Mouse (Mus musculus) small intestine, adult 2 months (tissue): ENCODE data around the gene Slc6a9. TPM values are rescaled to one million over a fixed set of nuclear protein-coding genes. Genes with fewer than 3 reads are reported as not detected.
A peak's percentile ranks its signal among the peaks of the same experiment; 100 is the strongest.

Source experiments
- H3K27ac ChIP-seq: fragments of 200-500 bp; 2 replicates; pipeline ENCODE4 v1.5.1; 2012; ENCODE audit warnings: low read depth, low read length, control low read depth, inconsistent platforms; ENCODE audit not compliant: insufficient read depth
- H3K27me3 ChIP-seq: fragments of 200-500 bp; 2 replicates; pipeline ENCODE4 v1.6.1; 2012; ENCODE audit warnings: mild to moderate bottlenecking, moderate library complexity, low read length, inconsistent platforms; ENCODE audit not compliant: control insufficient read depth, insufficient read depth
- H3K36me3 ChIP-seq: fragments of 200-500 bp; 2 replicates; pipeline ENCODE4 v1.6.1; 2012; ENCODE audit warnings: mild to moderate bottlenecking, low read length, control low read depth, inconsistent platforms; ENCODE audit not compliant: control insufficient read depth, insufficient read depth
- H3K4me1 ChIP-seq: fragments of 200-500 bp; 2 replicates; pipeline ENCODE4 v1.6.1; 2012; ENCODE audit warnings: low read length, inconsistent platforms, mixed read lengths; ENCODE audit not compliant: control insufficient read depth, insufficient read depth, insufficient read length
- H3K4me3 ChIP-seq: fragments of 200-500 bp; 2 replicates; pipeline ENCODE4 v1.5.1; 2012; ENCODE audit warnings: low read depth, mild to moderate bottlenecking, control low read depth, inconsistent platforms, low read length, moderate library complexity
- CTCF ChIP-seq: fragments of 200-500 bp; IDR thresholded peaks from 2 replicates; pipeline ENCODE4 v1.5.1; 2012; ENCODE audit warnings: low read depth, mild to moderate bottlenecking, control low read depth, inconsistent platforms, low read length, moderate library complexity, mixed read lengths; ENCODE audit not compliant: insufficient replicate concordance, insufficient read length; ENCODE audit errors: extremely low read depth
- POLR2A ChIP-seq: fragments of 200-500 bp; IDR thresholded peaks from 2 replicates; pipeline ENCODE4 v1.6.1; 2012; ENCODE audit warnings: low read depth, mild to moderate bottlenecking, control low read depth, inconsistent platforms, low read length, moderate library complexity
- WGBS: fragments of 180-500 bp; shearing (Covaris S2); methylation state at CpG from one replicate; pipeline ENCODE4 v1.1.7; 2018; 5-methylcytosine and 5-hydroxymethylcytosine counted together
- polyA plus RNA-seq: library from polyadenylated mRNA; depleted of rRNA; stranded (reverse); fragments of >200 nt; gene quantifications from 2 replicates; pipeline ENCODE4 v1.2.3, GENCODE M21; 2012

The Slc6a9 gene
- polyA plus RNA-seq, 1 experiment = 42.8 TPM

DNA sequence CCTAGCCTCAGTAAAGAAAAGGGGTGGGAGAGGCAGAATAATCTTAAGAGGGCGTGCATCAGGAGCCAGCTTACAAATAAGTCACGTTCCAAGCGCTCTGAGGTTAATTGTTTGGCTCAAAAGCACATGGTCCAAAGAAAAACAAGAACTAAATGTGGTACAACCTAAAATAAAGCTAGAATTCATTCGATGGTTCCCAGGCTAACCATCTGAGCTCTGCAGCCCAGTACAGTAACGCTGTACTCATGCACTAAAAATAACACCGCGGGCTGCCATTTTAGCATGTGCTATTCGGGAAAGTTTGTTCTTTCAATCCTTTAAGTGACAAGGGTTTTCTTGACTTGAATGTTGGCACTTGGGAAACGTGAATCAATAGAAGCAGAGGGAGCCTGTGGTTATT, 26.3 kb downstream of the Slc6a9 start:
- H3K27me3 ChIP-seq = no peaks in the 10 kb centered on the region
- H3K4me3 ChIP-seq = no peak overlapping the region
- peaks cover 10% of the 10 kb centered on the region for H3K4me1 ChIP-seq
- H3K27ac ChIP-seq = no peak overlapping the region
- H3K36me3 ChIP-seq = no peaks in the 10 kb centered on the region; the same call in 1 of the 2 replicates
- TF ChIP-seq POLR2A (no peak), CTCF (no peak)
- 83% methylated on average over 9 of the region's 9 CpGs for WGBS

DNA sequence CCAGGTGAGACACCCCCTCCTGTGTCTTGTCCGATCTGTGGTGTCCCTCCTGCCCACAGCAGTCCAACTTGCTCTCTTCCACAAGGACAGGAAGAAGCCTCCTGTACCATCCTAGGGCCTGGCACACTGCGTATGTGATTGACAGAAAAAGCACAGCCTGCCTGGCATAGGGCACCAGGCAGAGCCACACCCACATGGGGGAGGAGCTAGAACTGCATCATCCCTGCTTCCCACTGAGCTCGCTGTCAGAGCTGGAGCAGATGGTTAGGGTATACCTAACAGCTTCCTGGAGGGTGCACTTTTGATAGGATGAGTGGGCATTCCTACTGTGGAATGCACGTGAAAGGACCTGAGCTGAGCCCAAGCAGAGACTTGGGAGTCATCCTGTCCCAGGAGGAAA, 28.5 kb downstream of the Slc6a9 start:
- Histone ChIP-seq H3K4me3 (no peak overlapping the region), H3K36me3 (no peaks in the 10 kb centered on the region), H3K27me3 (no peaks in the 10 kb centered on the region), H3K4me1 (peaks cover 19% of the 10 kb centered on the region), H3K27ac (no peak overlapping the region)
- WGBS = 56% methylated on average over 4 of the region's 4 CpGs
- TF ChIP-seq POLR2A (no peak), CTCF (no peak)

DNA sequence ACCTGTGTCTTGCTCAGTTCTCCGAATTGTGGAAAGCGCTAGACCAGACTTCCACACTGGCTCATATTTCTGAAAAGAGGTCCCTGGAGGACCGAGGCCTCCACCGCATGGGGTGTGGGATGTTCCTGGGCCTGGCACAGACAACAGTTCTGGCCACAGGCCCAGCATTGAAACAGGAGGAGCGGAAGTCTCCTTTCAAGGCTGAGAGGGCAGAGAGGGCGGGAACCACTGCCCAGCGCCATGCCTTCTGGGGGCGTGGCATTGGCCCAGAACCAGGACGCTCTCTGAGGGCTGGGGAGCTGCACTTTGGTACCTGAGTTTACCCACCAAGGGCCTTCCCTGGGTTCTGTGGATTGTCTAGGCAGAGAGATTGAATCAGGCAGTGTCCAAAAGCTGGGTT, 31.8 kb downstream of the Slc6a9 start:
- no peak overlapping the region for H3K4me3 ChIP-seq
- 26% methylated on average over 9 of the region's 9 CpGs for WGBS
- H3K36me3 ChIP-seq = no peaks in the 10 kb centered on the region
- TF ChIP-seq CTCF (no peak), POLR2A (no peak)
- no peak overlapping the region for H3K27ac ChIP-seq
- H3K27me3 ChIP-seq = no peaks in the 10 kb centered on the region
- peaks cover 9% of the 10 kb centered on the region for H3K4me1 ChIP-seq

DNA sequence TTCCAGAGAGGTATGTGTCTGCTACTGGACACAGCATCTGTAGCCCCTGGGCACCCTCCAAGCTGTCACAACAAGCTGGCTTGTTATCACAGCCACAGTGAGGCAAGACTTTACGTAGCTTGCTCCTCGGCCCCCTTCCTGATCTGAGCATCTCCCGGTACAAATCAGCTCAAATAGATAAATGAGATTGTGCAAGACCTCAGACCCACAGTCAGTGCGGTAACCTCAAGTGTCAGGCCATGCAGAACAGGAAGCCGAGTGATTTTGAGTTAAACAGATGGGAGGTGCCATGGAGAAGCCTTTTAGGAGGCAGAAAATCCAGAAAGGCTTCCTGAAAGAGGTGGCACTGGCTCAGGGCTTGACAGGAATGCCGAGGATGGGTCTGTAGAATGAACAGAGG, 32.7 kb downstream of the Slc6a9 start:
- Histone ChIP-seq H3K27me3 (no peaks in the 10 kb centered on the region), H3K4me3 (no peak overlapping the region), H3K4me1 (peaks cover 9% of the 10 kb centered on the region), H3K27ac (no peak overlapping the region), H3K36me3 (no peaks in the 10 kb centered on the region)
- TF ChIP-seq POLR2A = no peak
- WGBS = 77% methylated on average over 6 of the region's 6 CpGs

DNA sequence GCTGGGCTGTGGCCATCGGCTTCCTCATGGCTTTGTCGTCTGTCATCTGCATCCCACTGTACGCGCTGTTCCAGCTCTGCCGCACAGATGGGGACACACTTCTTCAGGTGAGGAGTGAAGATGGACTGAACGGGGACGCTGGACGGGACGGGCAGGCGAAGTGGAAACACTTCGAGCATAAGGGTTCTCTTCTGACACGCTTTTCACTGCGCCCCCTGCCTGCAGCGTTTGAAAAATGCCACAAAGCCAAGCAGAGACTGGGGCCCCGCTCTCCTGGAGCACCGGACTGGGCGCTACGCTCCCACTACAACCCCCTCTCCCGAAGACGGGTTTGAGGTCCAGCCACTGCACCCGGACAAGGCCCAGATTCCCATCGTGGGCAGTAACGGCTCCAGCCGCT, 33.5 kb downstream of the Slc6a9 start:
- no peaks in the 10 kb centered on the region for H3K27me3 ChIP-seq
- peaks cover 12% of the 10 kb centered on the region for H3K4me1 ChIP-seq
- WGBS = 34% methylated on average over 24 of the region's 24 CpGs
- TF ChIP-seq CTCF (peak; percentile 52; the same call in 1 of the 2 replicates), POLR2A (no peak)
- no peak overlapping the region for H3K27ac ChIP-seq
- no peak overlapping the region for H3K4me3 ChIP-seq
- no peaks in the 10 kb centered on the region for H3K36me3 ChIP-seq

DNA sequence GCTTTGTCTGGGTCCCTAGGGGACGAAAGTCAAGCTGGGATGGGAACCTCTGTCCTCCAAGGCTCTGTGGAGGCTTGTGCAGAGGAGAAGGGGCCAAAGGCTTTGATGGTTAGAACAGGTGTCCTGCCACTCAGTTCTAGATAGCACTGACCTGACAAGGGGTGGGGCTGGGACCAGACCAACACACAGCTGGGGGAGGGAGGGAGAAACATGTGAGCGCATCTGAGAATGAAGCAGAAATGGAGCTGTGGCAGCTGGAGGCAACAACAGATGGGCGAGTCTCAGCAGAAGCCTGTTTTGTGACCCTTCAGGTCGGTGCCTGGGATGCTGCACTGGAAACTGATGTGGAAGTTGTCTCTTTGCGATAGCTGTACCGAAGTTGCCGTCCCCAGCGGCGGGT, 35.0 kb downstream of the Slc6a9 start:
- TF ChIP-seq CTCF = no peak
- no peak for TF ChIP-seq POLR2A
- H3K36me3 ChIP-seq = no peaks in the 10 kb centered on the region
- H3K27ac ChIP-seq = no peak overlapping the region
- 77% methylated on average over 9 of the region's 9 CpGs for WGBS
- H3K4me1 ChIP-seq = peaks cover 12% of the 10 kb centered on the region
- no peaks in the 10 kb centered on the region for H3K27me3 ChIP-seq
- no peak overlapping the region for H3K4me3 ChIP-seq

DNA sequence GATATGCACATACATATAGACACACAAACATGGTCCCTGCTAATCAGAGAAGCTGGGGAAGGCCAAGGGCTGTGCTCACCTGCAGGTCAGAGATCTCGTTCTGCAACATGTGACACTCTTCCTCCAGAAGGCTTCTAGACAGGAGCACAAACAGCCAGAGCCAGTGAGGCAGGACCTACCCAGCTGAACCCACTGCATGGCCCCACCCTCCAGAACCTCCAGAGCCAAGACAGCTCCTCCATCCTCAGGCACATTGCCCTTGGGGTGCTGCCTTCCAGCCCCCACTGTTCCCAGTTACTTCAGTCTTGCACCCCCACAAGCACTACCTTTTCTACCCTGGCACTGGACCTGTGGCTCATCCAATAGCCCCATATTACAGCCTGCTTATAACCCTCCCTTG, 36.1 kb downstream of the Slc6a9 start:
- Histone ChIP-seq H3K27ac (no peak overlapping the region), H3K27me3 (no peaks in the 10 kb centered on the region), H3K4me3 (no peak overlapping the region), H3K4me1 (peaks cover 12% of the 10 kb centered on the region), H3K36me3 (no peaks in the 10 kb centered on the region)
- WGBS = 38% methylated on average over 1 of the region's 1 CpGs
- TF ChIP-seq POLR2A = no peak

DNA sequence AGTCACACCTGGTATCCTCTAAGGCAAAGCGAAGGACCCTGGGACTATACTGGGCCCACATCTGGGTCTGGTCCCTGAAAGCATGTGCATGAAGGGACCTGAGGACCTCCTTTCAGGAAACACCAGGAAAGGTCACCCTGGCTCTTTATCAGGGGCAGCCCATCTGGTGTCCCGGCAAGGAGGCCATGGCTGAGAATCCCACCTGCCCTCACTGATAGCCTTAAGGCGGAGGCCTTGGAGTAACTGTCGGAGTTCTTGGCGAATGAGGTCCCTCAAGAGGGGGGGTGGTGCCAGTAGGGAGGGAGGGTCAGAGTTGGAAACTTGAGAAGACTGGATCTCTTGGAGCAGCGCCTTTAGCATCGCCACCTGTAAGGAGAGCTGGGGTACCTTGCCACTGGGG, 37.5 kb downstream of the Slc6a9 start:
- 84% methylated on average over 7 of the region's 7 CpGs for WGBS
- Histone ChIP-seq H3K4me3 (no peak overlapping the region), H3K36me3 (no peaks in the 10 kb centered on the region), H3K27me3 (no peaks in the 10 kb centered on the region), H3K27ac (no peak overlapping the region), H3K4me1 (peaks cover 3% of the 10 kb centered on the region)
- TF ChIP-seq POLR2A (no peak), CTCF (no peak)
